Mouse (Mus musculus) adrenal gland, adult (tissue): ENCODE results near the gene Rxfp2.
A peak's percentile ranks its signal among the peaks of the same experiment; 100 is the strongest.

Experiments used
- DNase-seq, 2 experiments: peaks; one replicate each; pipeline ENCODE4 v3.0.0; 2022 to 2023; ENCODE audit warnings: low spot score in 1 of 2; ENCODE audit not compliant: inconsistent age in 2 of 2

The Rxfp2 gene

GRCm38 (mm10) chr5:150018656-150019055 lies at the start of gene Rxfp2:
Rxfp2 (plus strand) TSS chr5:150018675.
- no peak for DNase-seq

- DNase-seq: no peak
Observed at GRCm38 (mm10) chr5:149970261-149970660, 48.2 kb upstream of the Rxfp2 start.

GRCm38 (mm10) chr5:149977027-149977426 lies 41.4 kb upstream of the Rxfp2 start:
- DNase-seq: no peak

- DNase-seq: peak in 1 of 2 experiments; percentile 73
Observed at GRCm38 (mm10) chr5:149983621-149984020, 34.9 kb upstream of the Rxfp2 start.

GRCm38 (mm10) chr5:149994578-149994977 lies 23.9 kb upstream of the Rxfp2 start:
- no peak for DNase-seq

GRCm38 (mm10) chr5:149996614-149997013 lies 21.9 kb upstream of the Rxfp2 start:
- DNase-seq: no peak

GRCm38 (mm10) chr5:149997321-149998034 lies 21.0 kb upstream of the Rxfp2 start:
- no peak for DNase-seq

GRCm38 (mm10) chr5:149998311-149998710 lies 20.2 kb upstream of the Rxfp2 start:
- no peak for DNase-seq

GRCm38 (mm10) chr5:150005355-150005754 lies 13.1 kb upstream of the Rxfp2 start:
- DNase-seq: no peak

- DNase-seq: no peak
Observed at GRCm38 (mm10) chr5:150016861-150017260, 1.6 kb upstream of the Rxfp2 start.

GRCm38 (mm10) chr5:150017672-150018071 lies 803 bp upstream of the Rxfp2 start:
- DNase-seq: no peak

GRCm38 (mm10) chr5:150020851-150021250 lies 2.4 kb downstream of the Rxfp2 start:
- peak; percentile 69 to 92 for DNase-seq

GRCm38 (mm10) chr5:150021805-150022204 lies 3.3 kb downstream of the Rxfp2 start:
- no peak for DNase-seq

- DNase-seq: no peak
Observed at GRCm38 (mm10) chr5:150022556-150022955, 4.1 kb downstream of the Rxfp2 start.

- no peak for DNase-seq
Observed at GRCm38 (mm10) chr5:150023476-150023875, 5.0 kb downstream of the Rxfp2 start.

- no peak for DNase-seq
Observed at GRCm38 (mm10) chr5:150024188-150024587, 5.7 kb downstream of the Rxfp2 start.

- DNase-seq: no peak
Observed at GRCm38 (mm10) chr5:150024901-150025300, 6.4 kb downstream of the Rxfp2 start.

GRCm38 (mm10) chr5:150025326-150025725 lies 6.9 kb downstream of the Rxfp2 start:
- DNase-seq: no peak

GRCm38 (mm10) chr5:150026509-150027087 lies 8.1 kb downstream of the Rxfp2 start:
- DNase-seq: no peak

- no peak for DNase-seq
Observed at GRCm38 (mm10) chr5:150031201-150031600, 12.7 kb downstream of the Rxfp2 start.

GRCm38 (mm10) chr5:150031634-150032033 lies 13.2 kb downstream of the Rxfp2 start:
- no peak for DNase-seq

- peak in 1 of 2 experiments; percentile 34 for DNase-seq
Observed at GRCm38 (mm10) chr5:150032075-150032492, 13.6 kb downstream of the Rxfp2 start.

- no peak for DNase-seq
Observed at GRCm38 (mm10) chr5:150036286-150036685, 17.8 kb downstream of the Rxfp2 start.
